Mouse (Mus musculus) kidney, postnatal 36 days (tissue): ENCODE results near the gene Atp6v1g1.
A peak's percentile ranks its signal among the peaks of the same experiment; 100 is the strongest.

Source experiments
- DNase-seq, 2 experiments: peaks; one replicate each; pipeline ENCODE4 v3.0.0; 2021 to 2022; ENCODE audit warnings: mixed read lengths in 2 of 2

Gene Atp6v1g1

GRCm38 (mm10) chr4:63544494-63545230 is at the start of gene Atp6v1g1:
Gene Atp6v1g1 (plus strand): TSS chr4:63544772.
- DNase-seq, result peak; percentile 97

DNA sequence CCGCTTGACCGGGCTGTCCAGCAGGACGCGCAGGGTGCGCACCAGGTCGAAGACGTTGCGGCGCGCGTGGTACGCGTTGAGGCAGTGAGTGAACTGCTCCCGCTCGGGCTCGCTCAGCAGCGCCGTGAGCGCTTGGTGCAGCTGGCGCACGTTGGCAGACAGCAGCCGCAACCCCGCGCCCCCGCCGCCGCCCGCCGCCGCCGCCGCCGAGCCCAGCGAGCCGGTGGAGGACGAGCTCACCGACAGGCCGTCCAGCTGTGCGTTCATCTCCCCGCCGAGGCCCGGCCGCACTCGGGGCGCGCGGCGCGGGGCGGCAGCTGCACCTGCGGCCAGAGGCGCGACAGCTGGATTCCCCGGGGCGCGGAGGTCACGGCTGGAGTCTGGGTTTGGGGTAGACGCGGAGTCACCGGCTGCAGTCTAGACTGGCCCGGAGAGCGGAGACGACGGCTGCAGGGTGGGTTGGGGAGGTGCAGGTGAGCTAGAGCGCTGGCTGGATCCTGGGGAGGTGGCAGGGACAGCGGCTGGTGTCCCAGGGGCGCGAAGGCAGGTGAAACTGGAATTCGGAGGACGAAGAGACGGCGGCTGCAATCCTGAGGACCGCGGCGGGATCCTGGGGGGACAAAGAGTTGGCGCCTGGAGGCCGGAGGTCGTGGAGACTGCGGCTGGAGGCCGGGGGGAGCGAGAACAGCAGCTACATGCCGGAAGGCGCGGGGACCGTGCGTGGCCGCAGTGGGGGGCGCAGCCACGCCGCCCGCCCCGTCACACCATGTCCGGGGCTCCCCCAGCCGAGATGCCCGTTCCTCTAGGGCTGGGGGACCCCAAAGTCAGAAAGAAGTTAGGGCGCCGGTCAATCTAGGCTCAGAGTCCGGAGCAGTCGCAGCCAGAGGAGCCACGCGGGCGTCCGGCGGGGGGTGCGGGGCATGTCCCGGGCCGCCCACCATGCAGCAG is 49.3 kb upstream of the Atp6v1g1 start:
- peak; percentile 55 to 70 for DNase-seq

DNA sequence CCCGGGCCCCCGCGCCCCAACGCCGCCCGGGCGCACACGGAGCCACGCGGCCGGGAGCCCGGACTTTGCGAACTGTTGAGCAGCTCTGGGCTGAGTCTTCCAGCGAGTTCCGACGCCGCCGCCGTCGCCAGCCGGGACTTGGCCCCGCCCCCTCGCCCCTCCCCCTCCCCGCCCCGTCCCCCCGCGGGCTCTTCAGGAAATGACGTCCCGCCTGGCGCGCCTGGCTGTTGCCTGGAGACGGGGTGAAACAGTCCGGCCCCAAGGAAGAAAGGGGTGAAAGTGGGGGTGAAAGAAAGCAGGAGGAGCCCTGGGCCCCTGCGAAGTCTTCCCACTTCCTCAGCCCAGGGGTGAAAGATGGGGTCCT is 48.7 kb upstream of the Atp6v1g1 start, which contains the start of gene Whrn:
Gene Whrn (minus strand): TSS at position 77 of the 364 bp plus-strand sequence.
- DNase-seq, result peak; percentile 83 to 90

- DNase-seq, result no peak
Observed at GRCm38 (mm10) chr4:63496312-63496711, 48.3 kb upstream of the Atp6v1g1 start.

- DNase-seq, result no peak
Observed at GRCm38 (mm10) chr4:63498346-63498745, 46.2 kb upstream of the Atp6v1g1 start.

DNA sequence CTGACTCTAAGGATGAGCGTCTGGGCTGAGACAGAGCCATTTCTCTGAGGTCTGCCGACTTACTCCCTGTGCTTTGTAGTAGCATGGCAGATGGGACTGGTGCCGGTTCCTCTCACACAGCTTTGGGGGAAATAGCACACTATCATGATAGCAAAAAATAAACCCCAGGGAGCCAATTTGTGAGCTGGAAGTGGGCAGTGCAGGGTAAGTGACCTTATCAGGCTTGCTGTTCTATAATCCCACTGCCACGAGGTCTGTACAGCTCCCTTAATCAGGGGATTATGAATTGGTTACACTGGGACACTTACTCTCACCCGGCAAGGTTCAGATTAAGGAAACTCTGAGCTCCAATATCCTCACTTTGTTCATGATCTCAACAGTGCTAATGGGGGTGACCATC is 43.5 kb upstream of the Atp6v1g1 start:
- no peak for DNase-seq

DNA sequence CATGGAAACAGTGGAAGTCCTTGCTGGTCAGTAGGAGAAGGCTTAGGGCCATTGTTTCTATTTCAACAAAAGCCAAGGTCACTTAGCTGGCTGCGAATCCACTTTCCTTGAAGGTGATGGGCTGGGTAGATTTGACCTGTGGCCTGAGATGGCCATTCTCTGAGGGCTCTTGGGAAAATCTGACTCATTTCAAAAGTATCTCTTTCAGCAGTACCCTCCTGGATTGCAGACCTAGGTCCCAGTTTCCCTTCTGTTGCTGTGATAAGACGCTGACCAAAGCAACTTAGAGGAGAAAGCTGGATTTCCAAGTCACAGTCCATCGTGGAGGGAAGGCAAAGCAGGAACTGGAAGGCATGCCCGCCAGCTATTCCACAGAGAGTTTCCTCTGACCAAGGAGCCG is 40.6 kb upstream of the Atp6v1g1 start:
- no peak for DNase-seq

DNA sequence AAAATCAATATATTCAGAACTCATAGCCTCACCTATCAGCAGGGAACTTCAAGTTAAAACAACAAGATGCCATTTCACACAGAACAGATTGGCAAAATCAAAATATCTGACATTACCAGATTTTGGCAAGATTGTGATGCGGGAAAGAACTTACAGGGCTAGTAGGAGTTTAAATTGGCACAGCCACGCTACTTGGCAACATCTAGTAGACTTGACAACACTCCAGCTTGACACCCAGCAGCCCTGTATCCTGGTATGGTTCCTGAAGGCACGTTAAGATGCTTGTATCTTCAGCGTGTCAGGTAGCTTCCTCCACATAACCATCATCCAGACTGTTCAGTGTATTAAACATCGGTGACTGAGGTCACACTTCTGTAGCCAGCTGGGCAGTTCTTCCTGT is 37.1 kb upstream of the Atp6v1g1 start:
- DNase-seq, result no peak

GRCm38 (mm10) chr4:63508232-63508631 is 36.3 kb upstream of the Atp6v1g1 start:
- DNase-seq, result peak; percentile 81 to 95

GRCm38 (mm10) chr4:63512921-63513320 is 31.7 kb upstream of the Atp6v1g1 start:
- no peak for DNase-seq

DNA sequence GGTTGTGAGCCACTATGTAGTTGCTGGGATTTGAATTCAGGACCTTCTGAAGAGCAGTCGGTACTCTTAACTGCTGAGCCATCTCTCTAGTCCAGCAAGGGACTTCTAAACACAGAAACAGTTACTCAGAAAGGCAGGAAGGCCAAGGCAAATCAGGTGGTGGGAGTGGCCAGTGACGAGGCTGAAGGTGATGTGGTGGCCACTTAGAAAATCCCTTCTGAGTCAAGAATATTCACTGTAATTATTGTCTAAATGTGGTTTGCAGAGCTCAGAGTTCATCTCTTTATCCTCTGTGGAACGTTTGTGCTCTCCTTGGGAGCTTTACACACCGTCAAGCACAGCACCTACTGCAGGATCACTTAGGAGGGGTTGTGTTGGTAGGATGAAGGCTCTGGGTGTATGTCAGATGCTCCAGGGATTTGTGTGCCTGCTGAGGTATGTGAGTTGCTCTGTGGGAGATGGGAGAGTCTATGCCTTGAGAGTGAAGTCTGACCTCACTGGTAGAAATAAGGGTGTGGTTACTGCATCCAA is 30.1 kb upstream of the Atp6v1g1 start:
- peak in 1 of 2 experiments; percentile 44 for DNase-seq

DNA sequence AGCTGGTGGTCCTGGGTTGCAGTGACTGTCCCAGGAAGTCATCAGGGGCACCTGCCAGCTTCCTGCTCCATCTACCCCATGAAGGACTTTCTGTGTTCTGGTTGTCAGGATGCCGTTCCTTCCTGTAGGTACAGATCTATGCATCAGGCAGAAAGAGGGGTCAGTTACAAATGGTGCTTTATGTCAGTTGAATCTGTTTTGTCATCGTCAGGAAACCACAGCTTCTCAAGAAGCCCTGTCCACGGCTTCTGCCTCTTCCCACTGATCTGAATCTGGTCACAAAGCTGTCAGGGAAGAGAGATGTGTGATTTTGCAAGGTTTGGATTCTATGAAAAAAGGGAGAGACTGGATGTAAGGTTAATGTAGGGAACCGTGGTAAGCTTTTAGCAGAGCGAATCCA is 29.6 kb upstream of the Atp6v1g1 start:
- no peak for DNase-seq

DNA sequence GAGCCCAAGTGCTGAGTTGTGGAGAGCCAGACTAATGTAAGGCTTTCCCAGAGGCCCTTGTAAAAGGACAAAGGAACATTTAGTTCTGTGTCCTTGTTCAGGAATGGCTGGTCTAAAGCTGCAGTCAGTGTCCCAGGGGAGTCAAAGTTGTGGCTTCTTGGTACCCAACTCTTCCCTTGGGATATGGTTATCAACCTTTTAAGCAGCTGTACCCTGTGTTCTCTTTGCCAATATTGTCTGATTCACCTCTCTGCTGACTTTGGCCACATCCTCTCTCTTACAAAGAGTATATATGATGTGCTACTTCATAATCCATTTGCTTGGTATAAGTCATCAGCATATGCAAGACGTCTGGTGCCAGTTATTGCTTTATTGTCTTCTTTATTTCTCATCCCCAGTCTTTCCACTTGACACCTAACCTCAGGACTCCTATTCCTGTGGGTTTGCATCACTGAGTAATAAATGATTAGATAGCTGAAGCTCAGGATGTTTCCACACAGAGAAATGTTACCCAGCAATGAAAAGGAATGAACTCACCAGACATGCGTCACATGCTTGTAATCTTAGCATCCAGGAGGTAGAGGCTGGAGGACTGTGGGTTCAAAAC is 22.7 kb upstream of the Atp6v1g1 start:
- no peak for DNase-seq

- peak in 1 of 2 experiments; percentile 35 for DNase-seq
Observed at GRCm38 (mm10) chr4:63525514-63525913, 19.1 kb upstream of the Atp6v1g1 start.

DNA sequence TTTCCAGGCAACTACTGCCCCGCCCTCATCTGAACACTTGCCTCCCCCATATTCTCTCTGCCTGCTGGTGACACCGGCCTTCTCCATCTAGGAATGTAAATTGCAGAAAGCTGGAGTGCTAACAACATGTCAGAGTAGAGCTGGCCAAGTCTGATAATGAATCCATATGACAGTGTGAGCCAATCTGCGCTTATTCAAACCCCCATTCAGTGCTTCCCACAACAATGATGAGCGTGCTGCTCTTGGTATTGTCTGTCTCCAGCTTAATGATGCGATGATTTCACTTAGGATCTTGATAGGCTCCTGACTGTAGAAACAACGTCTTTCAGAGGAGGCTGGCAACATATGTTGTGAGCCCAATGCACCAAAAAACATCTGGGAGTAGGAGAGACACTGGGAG is 15.6 kb upstream of the Atp6v1g1 start:
- DNase-seq, result no peak

DNA sequence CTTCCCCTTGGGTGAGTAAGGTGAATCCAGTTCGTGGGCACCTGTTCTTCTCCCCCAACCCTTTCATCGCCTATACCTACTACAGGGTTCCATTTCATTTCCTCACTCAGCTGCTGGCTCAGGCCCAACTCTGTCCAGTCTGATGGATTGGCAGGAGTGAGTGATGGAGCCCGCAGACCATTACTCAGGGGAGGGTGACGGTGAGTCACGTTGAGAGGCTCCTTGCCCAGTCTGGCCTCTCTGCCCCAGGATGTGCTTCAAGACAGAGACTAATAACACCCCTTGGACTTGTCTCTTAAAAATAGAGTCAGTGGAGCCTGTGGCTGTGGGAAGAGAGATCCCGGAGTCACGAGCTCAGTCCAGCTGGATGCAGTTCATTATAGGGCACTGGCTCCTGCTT is 14.2 kb upstream of the Atp6v1g1 start:
- no peak for DNase-seq

- DNase-seq, result no peak
Observed at GRCm38 (mm10) chr4:63537602-63538001, 7.0 kb upstream of the Atp6v1g1 start.

DNA sequence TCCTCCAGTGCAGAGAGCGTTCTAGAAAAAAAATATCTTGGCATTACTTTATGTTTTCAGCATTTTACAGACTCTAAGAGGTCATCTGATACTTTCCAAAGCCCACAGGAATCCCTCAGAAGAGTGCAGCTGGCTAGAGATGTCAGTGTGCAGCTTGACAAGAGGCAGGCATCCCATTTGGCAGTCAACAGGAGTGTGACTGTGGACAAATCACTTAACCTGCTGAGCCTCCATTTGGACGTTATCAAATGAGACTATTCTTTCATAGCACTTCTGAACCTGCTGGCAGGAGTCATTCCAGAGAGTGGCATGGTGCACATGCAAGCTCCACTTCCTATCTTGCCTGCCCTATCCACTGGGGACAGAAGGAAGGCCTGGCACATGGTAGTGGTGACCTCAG is 2.4 kb upstream of the Atp6v1g1 start:
- no peak for DNase-seq

GRCm38 (mm10) chr4:63543746-63544493 is 652 bp upstream of the Atp6v1g1 start:
- DNase-seq, result peak; percentile 35 to 46

GRCm38 (mm10) chr4:63545231-63545958 is 823 bp downstream of the Atp6v1g1 start:
- DNase-seq, result no peak

- DNase-seq, result peak; percentile 42 to 72
Observed at GRCm38 (mm10) chr4:63546441-63547055, 2.0 kb downstream of the Atp6v1g1 start.
